Mouse (Mus musculus) small intestine, adult 2 months (tissue): Measurements from ENCODE around the gene Olfr435. TPM values are rescaled to one million over a fixed set of nuclear protein-coding genes. Genes with fewer than 3 reads are reported as not detected.

Experiments used
- H3K27ac ChIP-seq: fragments of 200-500 bp; 2 replicates; pipeline ENCODE4 v1.5.1; 2012; ENCODE audit warnings: low read depth, low read length, control low read depth, inconsistent platforms; ENCODE audit not compliant: insufficient read depth
- H3K27me3 ChIP-seq: fragments of 200-500 bp; 2 replicates; pipeline ENCODE4 v1.6.1; 2012; ENCODE audit warnings: mild to moderate bottlenecking, moderate library complexity, low read length, inconsistent platforms; ENCODE audit not compliant: control insufficient read depth, insufficient read depth
- H3K36me3 ChIP-seq: fragments of 200-500 bp; 2 replicates; pipeline ENCODE4 v1.6.1; 2012; ENCODE audit warnings: mild to moderate bottlenecking, low read length, control low read depth, inconsistent platforms; ENCODE audit not compliant: control insufficient read depth, insufficient read depth
- H3K4me1 ChIP-seq: fragments of 200-500 bp; 2 replicates; pipeline ENCODE4 v1.6.1; 2012; ENCODE audit warnings: low read length, inconsistent platforms, mixed read lengths; ENCODE audit not compliant: control insufficient read depth, insufficient read depth, insufficient read length
- H3K4me3 ChIP-seq: fragments of 200-500 bp; 2 replicates; pipeline ENCODE4 v1.5.1; 2012; ENCODE audit warnings: low read depth, mild to moderate bottlenecking, control low read depth, inconsistent platforms, low read length, moderate library complexity
- CTCF ChIP-seq: fragments of 200-500 bp; IDR thresholded peaks from 2 replicates; pipeline ENCODE4 v1.5.1; 2012; ENCODE audit warnings: low read depth, mild to moderate bottlenecking, control low read depth, inconsistent platforms, low read length, moderate library complexity, mixed read lengths; ENCODE audit not compliant: insufficient replicate concordance, insufficient read length; ENCODE audit errors: extremely low read depth
- POLR2A ChIP-seq: fragments of 200-500 bp; IDR thresholded peaks from 2 replicates; pipeline ENCODE4 v1.6.1; 2012; ENCODE audit warnings: low read depth, mild to moderate bottlenecking, control low read depth, inconsistent platforms, low read length, moderate library complexity
- WGBS: fragments of 180-500 bp; shearing (Covaris S2); methylation state at CpG from one replicate; pipeline ENCODE4 v1.1.7; 2018; 5-methylcytosine and 5-hydroxymethylcytosine counted together
- polyA plus RNA-seq: library from polyadenylated mRNA; depleted of rRNA; stranded (reverse); fragments of >200 nt; gene quantifications from 2 replicates; pipeline ENCODE4 v1.2.3, GENCODE M21; 2012; rRNA removed

Gene Olfr435
- polyA plus RNA-seq, 1 experiment, result not detected

DNA sequence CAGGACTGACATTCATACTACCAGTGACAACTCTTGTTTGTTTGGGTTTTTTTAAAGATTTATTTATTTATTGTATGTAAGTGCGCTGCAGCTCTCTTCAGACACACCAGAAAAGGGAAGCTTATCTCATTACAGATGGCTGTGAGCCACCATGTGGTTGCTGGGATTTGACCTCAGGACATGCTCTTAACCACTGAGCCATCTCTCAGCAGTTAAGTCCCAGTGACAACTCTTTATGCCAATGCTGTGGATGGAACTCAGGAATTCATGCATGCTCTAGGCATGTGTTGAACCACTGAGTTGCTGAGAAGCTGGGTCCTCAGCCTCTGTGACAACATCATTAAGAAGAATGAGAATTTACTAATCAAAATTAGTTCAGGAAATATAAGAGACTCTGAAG lies 56.0 kb downstream of the Olfr435 start:
- H3K27ac ChIP-seq, result no peak overlapping the region
- H3K4me3 ChIP-seq, result no peak overlapping the region
- TF ChIP-seq POLR2A (no peak), CTCF (no peak)
- no peaks in the 10 kb centered on the region for H3K27me3 ChIP-seq
- no peaks in the 10 kb centered on the region for H3K36me3 ChIP-seq
- no peaks in the 10 kb centered on the region for H3K4me1 ChIP-seq
- WGBS, result 70% methylated on average over 1 of the region's 1 CpGs

Other genes with a start within 250 kb of the Olfr435 start
- not detected in 2 replicates for gene Olfr444, start 248.1 kb upstream of the Olfr435 start, polyA plus RNA-seq
- gene Olfr441, start 90.8 kb upstream of the Olfr435 start, polyA plus RNA-seq, result not detected in 2 replicates
- gene Olfr237-ps1, start 50.6 kb upstream of the Olfr435 start, polyA plus RNA-seq, result not detected in 2 replicates
- not detected in 2 replicates for gene Olfr437, start 33.9 kb upstream of the Olfr435 start, polyA plus RNA-seq
- gene Olfr13, start 25.0 kb upstream of the Olfr435 start, polyA plus RNA-seq, result not detected in 2 replicates
- gene Olfr434, start 15.9 kb downstream of the Olfr435 start, polyA plus RNA-seq, result not detected in 2 replicates
- not detected in 2 replicates for gene Olfr47, start 34.4 kb downstream of the Olfr435 start, polyA plus RNA-seq
- 19.6 and 47.1 TPM in 2 replicates for gene Arhgef5, start 68.4 kb downstream of the Olfr435 start, polyA plus RNA-seq
- gene Nobox, start 112.4 kb downstream of the Olfr435 start, polyA plus RNA-seq, result not detected in 2 replicates